Mouse (Mus musculus) monocyte, adult 5-6 weeks (primary cell): ENCODE measurements at regions not wholly inside any gene's neighbourhood (a gene's known extent, or its start where the extent isn't known, plus 50 kb on each side); places are given as distances from the start of the nearest gene placed in this dataset.

Experiments used
- ATAC-seq: fragments of 153-309, 156-312 bp; replicated peaks from 2 replicates; pipeline ENCODE4 v1.8.0; 2017; ENCODE audit warnings: mild to moderate bottlenecking; ENCODE audit not compliant: low TSS enrichment, insufficient number of reproducible peaks, severe bottlenecking, poor library complexity, low FRiP score

DNA sequence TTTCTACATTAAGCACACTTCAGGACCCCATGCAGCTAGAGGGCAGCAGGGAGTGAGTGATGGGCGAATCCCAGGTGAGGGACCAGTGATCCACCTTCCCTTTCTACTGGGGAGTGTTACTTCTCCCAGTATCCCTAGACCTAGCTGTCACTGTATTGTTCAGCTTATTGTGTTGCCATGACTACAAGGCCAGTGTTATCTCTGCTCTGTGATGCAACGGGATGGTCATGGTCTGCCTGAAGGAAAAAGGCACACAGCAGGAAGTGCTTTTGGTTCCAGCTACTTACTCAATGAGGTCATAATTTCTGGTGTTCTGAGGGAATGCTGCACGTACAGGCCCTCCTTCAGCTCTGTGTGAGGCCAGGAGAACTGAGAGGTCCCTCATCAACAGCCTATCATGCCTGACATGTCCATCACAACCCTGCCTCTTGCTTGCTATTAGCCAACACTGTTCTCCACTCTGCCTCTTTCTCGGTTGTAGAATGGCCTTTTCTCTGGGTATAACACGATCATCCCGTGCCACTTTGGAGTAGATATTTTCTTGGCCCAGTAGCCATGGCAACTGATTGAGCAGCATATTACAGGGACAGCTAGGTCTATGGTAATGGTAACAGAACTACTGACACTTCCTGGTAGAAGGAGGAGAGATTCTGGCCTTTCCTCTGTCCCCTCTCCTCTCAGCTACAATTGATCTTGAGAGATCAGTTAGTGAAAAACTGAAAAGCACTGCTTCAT is 178.5 kb upstream of the Jade1 start:
- ATAC-seq = no peak

DNA sequence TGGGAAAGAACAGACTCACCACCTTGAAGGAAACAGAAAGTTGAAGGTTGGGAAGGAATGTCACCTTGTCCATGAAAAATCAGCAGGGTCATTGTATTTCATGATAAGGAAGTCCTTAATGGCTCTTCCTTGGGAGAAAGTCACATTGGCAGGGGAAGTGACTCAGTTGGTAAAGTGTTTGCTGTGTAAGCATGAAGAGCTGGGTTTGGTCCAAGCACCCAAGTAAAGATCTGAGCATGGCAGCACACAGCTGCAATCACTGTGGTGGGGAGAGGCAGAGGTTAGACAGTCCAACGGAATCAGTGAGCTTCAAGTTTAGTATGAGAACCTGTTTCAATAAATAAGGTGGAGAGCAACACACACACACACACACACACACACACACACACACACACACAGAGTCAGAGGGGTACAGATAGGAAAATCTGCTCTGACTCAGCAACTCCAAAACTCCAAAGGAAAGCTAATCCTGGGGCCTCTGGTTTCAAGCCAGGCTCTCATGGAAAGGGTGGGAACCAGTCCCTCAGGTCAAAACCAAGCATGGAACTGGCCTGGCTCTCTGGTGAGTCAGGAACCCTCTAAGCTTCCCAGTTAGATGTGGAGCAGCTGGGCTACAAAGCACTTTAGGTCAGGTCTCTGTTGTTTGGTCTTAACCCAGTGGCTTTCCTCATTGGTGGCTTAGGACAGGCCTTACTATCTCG is 180.2 kb upstream of the Jade1 start:
- no peak for ATAC-seq

DNA sequence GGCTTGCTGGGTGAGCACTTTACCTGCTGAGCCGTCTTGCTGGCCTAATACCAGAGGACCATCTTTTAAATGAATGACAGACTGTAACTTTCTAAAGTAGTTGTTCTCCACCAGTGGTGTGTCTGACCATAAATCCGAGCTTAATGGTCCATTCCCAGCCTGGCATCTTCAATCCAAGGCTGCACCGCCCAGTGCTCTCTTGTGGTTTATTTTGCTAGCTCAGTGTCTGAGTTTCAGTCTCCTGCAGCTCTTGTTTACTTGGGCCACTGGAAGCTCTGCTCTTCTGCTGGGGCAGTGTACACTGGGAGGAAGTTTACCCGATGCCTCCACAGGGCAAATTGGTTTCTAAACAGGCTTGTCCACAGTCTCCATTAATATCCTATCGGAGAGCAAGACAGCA is 182.3 kb upstream of the Jade1 start:
- ATAC-seq = no peak

DNA sequence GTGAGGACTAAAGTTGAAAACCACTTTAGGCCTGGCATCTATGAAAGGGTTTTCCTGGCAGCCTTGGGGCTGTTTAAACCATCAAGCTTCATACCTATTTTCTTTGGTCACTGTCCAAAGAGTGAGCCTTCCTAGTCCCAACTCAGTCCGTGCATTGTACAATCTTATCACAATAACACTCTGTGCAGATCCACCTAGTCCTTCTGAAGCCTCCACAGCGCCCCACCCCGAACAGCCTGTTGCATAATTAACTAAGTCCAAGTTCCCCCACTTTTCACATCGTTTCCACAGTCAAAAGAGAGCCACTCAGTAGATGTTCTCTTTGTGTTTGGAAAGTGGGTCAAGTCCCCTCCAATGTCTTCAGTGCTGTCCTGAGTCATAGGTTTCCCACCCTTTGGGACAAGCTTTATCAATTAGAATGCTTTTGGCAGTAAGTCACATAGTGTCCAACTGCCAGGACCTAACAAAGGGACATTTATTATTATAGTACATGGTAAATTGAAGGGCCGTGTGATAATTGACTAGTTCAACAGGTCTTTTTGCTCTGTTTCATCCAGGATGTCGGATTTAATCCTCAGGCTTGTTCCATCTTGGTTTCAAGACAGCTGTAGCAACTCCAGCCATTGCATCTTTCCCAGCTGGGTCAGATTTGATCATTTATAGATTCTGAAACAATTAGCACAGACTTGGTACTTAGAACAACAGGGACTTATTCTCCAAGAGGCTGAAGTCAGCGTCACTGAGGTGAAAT is 187.0 kb upstream of the Jade1 start:
- no peak for ATAC-seq

DNA sequence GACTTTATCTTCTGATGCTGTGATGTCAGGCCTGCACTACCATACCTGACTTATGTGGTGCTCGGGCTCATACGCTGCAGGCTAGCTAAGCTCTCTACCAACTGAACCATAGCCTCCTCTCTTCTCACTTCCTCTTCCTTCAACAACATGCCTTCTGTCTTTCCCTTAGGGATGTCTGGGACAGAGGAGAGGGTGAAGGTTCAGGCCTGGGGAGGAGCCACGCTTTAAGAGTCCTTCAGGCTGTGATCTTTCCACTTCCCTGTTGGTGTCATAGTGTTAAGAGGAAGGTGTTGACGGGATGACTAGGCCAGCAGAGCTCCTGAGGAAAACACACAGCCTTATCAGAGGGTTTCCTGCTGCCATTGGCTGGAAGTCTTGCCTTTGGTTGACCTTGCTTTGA is 188.8 kb upstream of the Jade1 start:
- no peak for ATAC-seq

DNA sequence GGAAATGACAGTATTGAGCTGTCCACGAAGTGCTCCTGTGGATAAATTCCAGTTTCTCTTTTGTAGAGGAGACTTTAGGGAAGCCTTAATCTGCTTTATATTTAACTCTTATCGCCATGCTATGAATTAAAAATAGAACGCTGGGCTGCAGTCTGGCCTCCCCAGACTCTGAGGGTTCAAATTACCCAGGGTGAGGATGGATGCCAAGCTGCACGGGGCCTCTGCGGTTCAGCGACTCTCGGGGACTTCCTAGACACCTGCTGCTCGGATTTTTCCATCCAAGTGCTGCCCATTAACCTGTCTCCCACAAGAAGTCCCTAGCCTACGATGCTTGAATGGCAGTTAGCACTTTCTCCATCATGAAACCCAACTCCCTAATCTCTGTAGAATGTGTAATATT is 189.3 kb upstream of the Jade1 start:
- ATAC-seq = no peak

DNA sequence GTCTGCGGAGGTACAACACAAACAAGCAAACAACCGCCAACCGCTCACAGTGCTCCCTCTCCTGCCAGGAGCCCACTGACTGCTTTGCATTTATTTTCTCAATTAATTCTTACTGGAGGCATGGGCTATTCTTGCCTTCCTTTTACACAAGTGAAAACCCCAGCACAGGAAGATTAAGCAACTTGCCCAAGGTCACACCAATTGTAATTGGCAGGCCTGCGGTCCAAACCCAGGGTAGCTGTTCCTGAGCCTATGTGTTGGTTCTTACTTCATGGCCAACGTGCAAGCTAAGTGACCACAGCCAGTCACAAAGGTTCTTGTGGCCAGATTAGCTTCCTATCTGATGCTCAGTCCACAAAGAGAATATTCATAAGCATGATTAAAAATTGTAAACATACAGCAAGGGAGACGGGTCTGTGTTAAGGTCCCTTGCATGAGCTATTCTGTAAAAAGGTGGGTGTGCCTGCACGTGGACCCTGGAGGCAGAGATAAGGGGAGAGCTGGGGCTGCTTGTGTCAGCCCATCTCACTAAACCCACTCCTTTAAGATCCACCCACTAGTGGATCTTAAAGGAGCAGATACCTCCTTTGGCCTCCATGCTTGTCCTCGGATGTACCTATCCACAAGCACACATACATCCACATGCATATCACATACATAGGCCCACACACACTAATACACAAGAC is 190.2 kb upstream of the Jade1 start:
- ATAC-seq = peak; percentile 33; the same call in 1 of the 2 replicates

DNA sequence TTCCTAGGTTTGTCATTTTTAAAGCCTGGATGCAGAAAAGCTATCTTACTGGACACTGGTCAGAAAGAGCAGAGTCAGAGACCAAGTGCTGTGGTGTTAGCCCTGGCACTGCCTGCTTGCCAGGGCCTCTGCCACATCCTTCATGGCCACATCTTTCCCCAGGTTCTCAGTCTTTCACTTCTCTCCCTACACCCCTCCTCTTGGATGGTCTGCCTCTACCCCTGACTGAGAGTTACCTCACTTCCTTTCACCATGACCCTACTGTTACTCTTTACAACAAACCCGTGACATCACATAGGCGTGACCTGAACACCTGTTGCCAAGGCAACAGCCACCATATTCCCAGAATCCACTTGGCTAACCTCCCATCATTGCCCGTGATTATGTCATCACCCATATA is 191.6 kb upstream of the Jade1 start:
- no peak for ATAC-seq

DNA sequence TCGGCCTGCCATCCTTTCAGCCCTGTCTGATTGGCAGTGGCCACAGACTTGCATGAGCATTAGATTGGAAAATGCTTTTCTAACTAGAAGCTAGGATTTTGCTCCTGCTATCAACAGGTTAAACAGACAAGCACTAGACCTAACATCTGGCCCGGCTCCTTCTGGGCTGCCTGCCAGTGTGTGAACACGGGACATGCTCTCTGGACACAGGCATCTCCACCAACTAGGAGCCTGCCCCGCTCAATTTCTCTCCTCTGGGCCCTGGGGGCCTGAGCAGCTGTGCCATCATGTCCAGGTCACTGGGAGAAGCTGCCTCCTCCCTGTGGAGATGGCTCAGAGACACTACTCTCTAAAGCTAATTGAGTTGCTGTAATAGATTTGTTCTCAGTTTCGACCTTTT is 195.3 kb upstream of the Jade1 start:
- ATAC-seq = no peak

DNA sequence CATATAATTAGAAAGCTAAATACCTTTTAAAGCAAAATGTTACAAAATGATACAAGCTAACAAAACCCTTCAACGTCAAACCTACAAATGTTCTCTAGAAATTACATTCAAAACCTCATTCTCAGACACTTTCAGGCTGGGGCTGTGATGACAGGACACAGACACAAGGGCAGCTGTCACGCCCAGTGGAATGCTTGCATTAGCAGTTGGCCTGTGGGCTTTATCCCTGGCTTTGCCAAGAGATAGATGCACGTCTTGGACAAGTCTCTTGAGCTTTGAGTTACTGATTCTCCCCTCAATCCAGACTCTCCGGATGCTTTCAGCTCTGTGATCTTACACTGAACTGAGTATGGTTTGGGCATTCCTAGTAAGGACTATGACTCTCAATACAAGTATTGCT is 196.1 kb upstream of the Jade1 start:
- no peak for ATAC-seq

DNA sequence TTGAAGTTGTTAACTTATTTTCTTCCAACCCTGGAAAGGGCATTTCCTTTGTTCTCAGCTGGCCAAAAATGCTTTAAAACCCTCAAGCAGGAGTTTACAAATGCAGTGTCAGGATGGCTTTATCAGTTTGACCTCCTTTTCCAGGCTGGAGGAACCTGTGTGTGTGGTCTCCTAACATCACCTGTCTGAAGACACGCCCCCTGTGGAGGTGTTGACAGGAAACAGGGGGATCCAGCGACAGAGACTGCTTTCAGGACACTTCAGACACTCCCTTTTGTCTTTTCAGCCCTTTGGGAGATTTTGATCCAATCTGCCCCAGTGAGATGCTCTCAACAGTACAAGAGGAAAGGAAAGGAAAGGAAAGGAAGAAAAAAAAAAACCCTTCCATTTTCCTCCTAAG is 202.5 kb upstream of the Jade1 start:
- ATAC-seq = no peak

DNA sequence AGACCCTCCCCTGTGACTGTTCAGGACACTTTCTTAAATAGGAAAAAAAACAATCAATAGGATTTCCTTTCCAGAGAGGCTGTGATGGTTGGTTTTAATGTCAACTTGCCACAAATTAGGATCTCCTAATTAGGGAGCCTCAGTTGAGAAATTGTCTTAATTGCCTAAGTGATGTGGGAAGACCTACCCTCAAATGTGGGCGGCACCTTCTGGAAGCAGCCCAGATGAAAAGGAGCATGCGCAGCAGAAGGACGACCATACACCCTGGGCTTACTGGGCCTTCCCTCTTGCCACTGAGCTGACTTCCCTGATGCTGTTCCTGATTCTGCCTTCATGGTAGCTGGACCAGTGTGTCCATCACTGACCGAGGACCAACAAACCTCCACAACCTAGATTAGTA is 203.7 kb upstream of the Jade1 start:
- ATAC-seq = no peak

DNA sequence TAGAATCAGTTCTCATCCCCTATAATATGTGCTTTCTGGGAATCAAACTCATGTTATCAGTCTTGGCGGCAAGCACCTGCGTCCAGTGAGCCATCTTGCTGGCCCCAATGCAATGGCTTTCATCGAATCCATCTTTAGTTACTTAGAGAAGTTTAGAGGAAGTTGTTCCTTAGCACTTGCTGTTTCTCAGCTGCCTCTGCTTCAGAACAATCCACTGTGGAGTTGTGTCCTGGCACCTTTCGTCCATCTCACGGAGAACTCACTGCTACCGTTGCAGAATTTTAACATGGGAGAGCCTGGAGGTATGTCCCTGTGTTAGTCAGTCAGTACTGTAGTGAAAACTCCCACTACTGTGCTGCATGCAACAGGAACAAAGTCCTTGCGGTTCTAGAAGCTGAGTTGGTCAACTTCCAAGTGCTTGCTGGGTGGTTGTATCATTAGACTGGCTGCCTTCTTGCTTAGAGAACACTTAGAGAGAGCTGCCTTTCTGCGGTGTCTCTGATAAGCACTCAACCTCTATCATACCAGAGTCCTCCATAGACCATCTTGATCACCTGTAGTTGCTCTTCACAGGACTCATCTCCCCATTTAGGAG is 204.3 kb upstream of the Jade1 start:
- no peak for ATAC-seq

DNA sequence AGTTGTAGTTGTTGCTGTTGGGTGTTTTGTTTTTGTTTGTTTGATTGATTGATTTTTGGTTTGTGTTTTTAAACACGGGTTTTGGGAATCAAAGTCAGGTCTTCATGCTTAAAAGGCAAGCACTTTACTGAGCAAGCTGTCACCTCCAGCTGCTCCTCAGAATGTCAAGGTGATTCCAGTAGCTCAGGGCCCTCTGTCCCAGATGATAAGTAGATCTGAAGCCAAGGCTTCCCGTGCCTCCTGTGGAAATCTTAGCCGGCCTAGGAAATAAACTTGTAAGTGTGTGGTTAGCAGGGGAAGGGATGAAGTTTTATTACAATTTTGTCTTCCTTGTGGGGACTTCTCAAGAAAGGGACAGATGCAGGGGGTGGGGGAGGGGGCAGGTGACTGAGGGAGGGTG is 205.2 kb upstream of the Jade1 start:
- no peak for ATAC-seq

DNA sequence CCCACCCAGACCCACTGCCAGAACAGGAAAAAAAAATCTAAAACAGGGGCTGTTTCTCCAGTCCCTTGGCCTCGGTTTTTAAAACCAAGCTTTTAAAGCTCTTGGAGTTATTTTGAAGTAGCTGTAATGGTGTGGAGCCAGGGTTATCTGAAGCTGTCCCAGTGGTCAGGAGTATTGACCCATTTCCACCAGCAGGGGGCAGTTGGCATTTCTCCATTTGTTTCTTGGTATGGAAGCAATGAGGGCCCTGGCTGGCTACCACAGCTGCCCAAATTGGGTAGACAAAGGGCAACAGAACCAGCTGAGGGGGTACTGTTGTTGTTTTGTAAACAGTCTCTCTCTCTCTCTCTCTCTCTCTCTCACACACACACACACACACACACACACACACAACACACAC is 206.7 kb upstream of the Jade1 start:
- no peak for ATAC-seq

DNA sequence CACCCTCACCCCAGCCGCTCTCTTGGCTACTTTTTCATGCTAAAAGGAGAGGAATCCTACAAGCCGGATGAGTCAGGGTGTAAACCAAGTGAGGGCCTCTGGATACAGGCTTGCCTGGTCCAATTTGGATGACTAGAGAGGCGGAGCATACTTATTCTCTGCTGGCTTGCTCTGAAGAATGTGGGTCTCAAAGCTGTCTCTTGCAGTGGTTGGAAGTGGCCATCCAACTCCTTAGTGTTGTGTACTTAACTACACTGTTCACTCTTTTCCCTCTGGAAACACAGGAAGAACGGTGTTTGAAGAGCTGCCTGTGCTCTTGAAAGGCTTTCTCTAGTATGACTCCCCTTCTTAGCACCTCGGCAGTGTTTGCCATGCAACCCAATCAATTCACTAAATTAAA is 208.7 kb upstream of the Jade1 start:
- ATAC-seq = no peak

DNA sequence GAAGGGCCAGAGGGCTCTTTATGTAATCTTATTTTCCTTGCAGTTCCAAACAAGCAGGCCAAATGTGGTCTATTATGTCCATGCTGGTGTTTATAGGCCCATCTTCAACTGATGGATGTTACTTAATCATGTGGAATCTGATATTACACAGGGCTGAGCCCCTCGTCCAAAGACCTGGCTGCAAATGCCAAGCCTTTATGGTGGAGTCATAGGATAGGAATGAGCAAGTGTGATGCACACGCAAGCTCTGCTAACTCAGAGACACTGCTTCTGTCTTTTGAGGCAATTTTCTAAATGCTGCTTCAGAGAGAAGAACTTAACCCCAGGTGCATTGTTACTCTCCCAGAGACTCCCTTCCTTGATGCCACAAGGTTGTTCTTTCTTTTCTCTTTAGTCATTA is 212.1 kb upstream of the Jade1 start:
- no peak for ATAC-seq

DNA sequence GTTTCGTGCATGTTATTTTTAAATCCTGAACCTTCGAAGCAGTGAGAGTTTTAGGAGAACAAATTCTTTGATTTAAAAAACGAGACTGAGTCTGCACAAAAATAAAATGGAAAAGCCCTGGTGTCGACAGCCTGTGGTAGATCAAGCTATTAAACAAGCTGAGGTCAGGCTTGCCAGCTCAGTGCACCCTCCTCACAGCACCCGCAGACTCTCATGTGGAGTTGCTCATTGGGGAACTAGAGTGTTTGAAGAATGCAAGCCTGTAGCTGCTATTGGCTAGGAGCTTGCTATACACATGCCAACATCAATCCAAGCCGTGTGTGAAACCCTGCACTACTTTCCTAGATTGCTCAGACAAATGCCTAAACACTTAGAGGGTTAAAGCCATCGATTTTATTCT is 223.1 kb upstream of the Jade1 start:
- no peak for ATAC-seq

DNA sequence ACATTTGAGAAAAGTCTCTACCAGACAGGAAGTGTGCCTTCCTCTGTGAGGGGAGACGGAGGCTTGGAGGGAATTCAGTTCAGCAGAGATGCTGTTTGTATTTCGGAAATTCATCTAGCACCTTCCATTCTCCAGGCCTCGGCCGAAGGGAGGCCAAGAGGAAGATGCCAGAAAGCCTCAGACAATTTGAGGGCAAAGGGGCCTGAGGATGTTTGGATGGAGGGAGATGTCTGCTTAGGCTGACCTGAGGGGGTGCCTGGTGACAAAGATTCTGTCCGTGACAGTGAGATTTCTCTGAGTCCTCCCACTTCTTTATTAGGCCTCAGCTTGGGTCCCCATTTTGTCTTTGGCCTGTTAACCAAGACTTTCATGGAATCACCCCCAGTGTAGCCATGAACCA is 225.2 kb upstream of the Jade1 start:
- ATAC-seq = no peak
